Mouse (Mus musculus) heart, embryonic 13.5 days (tissue): ENCODE data around the gene Clec10a. TPM values are rescaled to one million over a fixed set of nuclear protein-coding genes. Genes with fewer than 3 reads are reported as not detected.
A peak's percentile ranks its signal among the peaks of the same experiment; 100 is the strongest.

Source experiments
- ATAC-seq: fragments of 200-750 bp; cut with Nextera tagmentation; 2 replicates; pipeline ENCODE4 v1.8.0; 2017; ENCODE audit warnings: moderate TSS enrichment; ENCODE audit not compliant: insufficient number of reproducible peaks, low FRiP score, low TSS enrichment; ENCODE audit errors: extremely low read depth
- H3K27ac ChIP-seq: fragments of 300-500 bp; sonication (generic); replicated peaks from 2 replicates; pipeline ENCODE4 v1.5.1; 2015; ENCODE audit warnings: moderate library complexity, mild to moderate bottlenecking, inconsistent platforms
- H3K27me3 ChIP-seq: fragments of 300-500 bp; sonication (generic); replicated peaks from 2 replicates; pipeline ENCODE4 v1.6.1; 2015; ENCODE audit warnings: mild to moderate bottlenecking, inconsistent platforms
- H3K36me3 ChIP-seq: fragments of 300-500 bp; sonication (generic); 2 replicates; pipeline ENCODE4 v1.6.1; 2015; ENCODE audit warnings: mild to moderate bottlenecking, inconsistent platforms
- H3K4me1 ChIP-seq: fragments of 300-500 bp; sonication (generic); 2 replicates; pipeline ENCODE4 v1.6.1; 2015; ENCODE audit warnings: inconsistent platforms
- H3K4me2 ChIP-seq: fragments of 300-500 bp; sonication (generic); 2 replicates; pipeline ENCODE4 v1.6.1; 2015; ENCODE audit warnings: inconsistent platforms, mild to moderate bottlenecking, moderate library complexity
- H3K4me3 ChIP-seq: fragments of 300-500 bp; sonication (generic); 2 replicates; pipeline ENCODE4 v1.5.1; 2015; ENCODE audit warnings: moderate library complexity, mild to moderate bottlenecking, inconsistent platforms
- H3K9ac ChIP-seq: fragments of 300-500 bp; sonication (generic); 2 replicates; pipeline ENCODE4 v1.6.1; 2015; ENCODE audit warnings: inconsistent platforms, mild to moderate bottlenecking, moderate library complexity
- H3K9me3 ChIP-seq: fragments of 300-500 bp; sonication (generic); 2 replicates; pipeline ENCODE4 v1.6.1; 2016; ENCODE audit warnings: inconsistent platforms
- WGBS: fragments of 180-500 bp; shearing (Covaris S2); methylation state at CpG from one replicate; pipeline ENCODE4 v1.1.7; 2015; ENCODE audit warnings: mixed read lengths; 5-methylcytosine and 5-hydroxymethylcytosine counted together
- polyA plus RNA-seq: library from polyadenylated mRNA; unstranded; fragments of >200 nt; fragmentation: Nextera tagmentation; extraction: Ambion mirVana; gene quantifications from 2 replicates; pipeline ENCODE4 v1.2.1, GENCODE M21; 2015

Clec10a gene
- polyA plus RNA-seq, 1 experiment from 2014 or later = 0.43 TPM

- Histone ChIP-seq H3K27me3 (peaks cover 31% of the 10 kb centered on the region), H3K36me3 (no peaks in the 10 kb centered on the region), H3K27ac (no peak overlapping the region), H3K4me1 (0 out of 2 replicates have a peak, but pooled peaks cover 7% of the 10 kb centered on the region), H3K9ac (no peak overlapping the region), H3K9me3 (no peaks in the 10 kb centered on the region), H3K4me3 (no peak overlapping the region), H3K4me2 (no peak overlapping the region)
- WGBS = 56% methylated on average over 2 of the region's 2 CpGs
- no peak for ATAC-seq
Measured at GRCm38 (mm10) chr11:70206801-70207200, 50.8 kb downstream of the Clec10a start.

GRCm38 (mm10) chr11:70207283-70207682 lies 51.3 kb downstream of the Clec10a start:
- no peaks in the 10 kb centered on the region for H3K36me3 ChIP-seq
- H3K9ac ChIP-seq = no peak overlapping the region
- WGBS = 56% methylated on average over 7 of the region's 7 CpGs
- no peaks in the 10 kb centered on the region for H3K9me3 ChIP-seq
- H3K27me3 ChIP-seq = peaks cover 35% of the 10 kb centered on the region
- H3K27ac ChIP-seq = no peak overlapping the region
- no peak overlapping the region for H3K4me3 ChIP-seq
- 0 out of 2 replicates have a peak, but pooled peaks cover 7% of the 10 kb centered on the region for H3K4me1 ChIP-seq
- no peak for ATAC-seq
- no peak overlapping the region for H3K4me2 ChIP-seq

DNA sequence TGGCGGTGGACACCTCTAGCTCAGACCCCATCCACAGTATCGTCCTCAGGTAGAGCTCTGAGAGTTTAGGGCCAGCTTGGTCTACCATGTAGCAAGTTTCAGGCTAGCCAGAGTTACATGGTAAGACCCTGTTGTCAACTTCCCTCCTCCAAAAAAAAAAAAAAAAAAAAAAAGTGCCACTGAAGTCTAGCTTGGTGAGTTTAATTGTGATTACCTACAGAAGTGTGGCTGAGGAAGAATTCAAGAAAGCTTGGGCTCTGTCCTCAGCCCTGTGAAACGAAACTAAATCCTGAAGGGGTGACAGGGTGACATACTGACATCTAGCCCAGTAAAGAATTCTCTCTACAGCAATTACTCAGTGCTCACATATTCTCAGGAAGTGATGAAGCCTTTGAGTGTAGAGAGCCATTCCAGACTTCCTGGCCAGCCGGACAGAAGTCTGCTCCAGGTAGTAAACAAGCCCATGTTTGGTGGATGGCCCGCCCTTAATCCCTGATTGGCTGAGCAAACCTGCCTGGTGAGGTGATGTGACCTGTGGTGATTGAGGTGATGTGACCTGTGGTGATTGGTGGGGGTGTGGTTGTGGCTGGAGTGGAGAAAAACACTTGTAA lies 52.9 kb downstream of the Clec10a start:
- Histone ChIP-seq H3K9me3 (no peaks in the 10 kb centered on the region), H3K9ac (no peak overlapping the region), H3K4me2 (no peak overlapping the region), H3K27ac (no peak overlapping the region), H3K4me1 (peaks cover 10% of the 10 kb centered on the region), H3K27me3 (peaks cover 37% of the 10 kb centered on the region), H3K4me3 (no peak overlapping the region), H3K36me3 (no peaks in the 10 kb centered on the region)
- no peak for ATAC-seq
- WGBS = 58% methylated on average over 5 of the region's 5 CpGs

DNA sequence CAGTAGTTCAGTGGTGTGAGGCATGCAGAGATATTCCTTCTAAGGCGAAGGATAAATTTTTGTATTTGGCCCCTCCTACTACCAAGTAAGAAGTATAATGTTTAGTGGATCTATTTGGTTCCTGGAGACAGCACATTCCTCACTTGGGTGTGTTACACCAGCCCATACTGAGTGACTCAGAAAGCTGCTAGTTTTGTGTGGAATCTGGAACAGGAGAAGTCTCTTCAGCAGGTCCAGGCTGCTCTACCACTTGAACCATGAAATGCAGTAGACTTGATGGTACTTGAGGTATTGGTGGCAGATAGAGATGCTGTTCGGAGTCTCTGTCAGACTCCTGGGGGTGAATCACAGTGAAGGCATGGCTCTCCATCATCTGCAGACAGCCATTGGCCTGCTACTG lies 54.7 kb downstream of the Clec10a start:
- 70% methylated on average over 2 of the region's 2 CpGs for WGBS
- Histone ChIP-seq H3K36me3 (no peaks in the 10 kb centered on the region), H3K4me2 (no peak overlapping the region), H3K27ac (no peak overlapping the region), H3K27me3 (peaks cover 51% of the 10 kb centered on the region), H3K4me3 (no peak overlapping the region), H3K4me1 (peaks cover 27% of the 10 kb centered on the region), H3K9me3 (no peaks in the 10 kb centered on the region), H3K9ac (no peak overlapping the region)
- no peak for ATAC-seq

GRCm38 (mm10) chr11:70211972-70212371 lies 56.0 kb downstream of the Clec10a start:
- Histone ChIP-seq H3K4me2 (no peak overlapping the region), H3K4me3 (no peak overlapping the region), H3K9me3 (no peaks in the 10 kb centered on the region), H3K36me3 (peaks cover under 1% of the 10 kb centered on the region; the same call in 1 of the 2 replicates), H3K4me1 (peaks cover 24% of the 10 kb centered on the region), H3K27me3 (peaks cover 64% of the 10 kb centered on the region), H3K9ac (no peak overlapping the region), H3K27ac (no peak overlapping the region)
- ATAC-seq = no peak; the same call in 1 of the 2 replicates
- 71% methylated on average over 6 of the region's 6 CpGs for WGBS

DNA sequence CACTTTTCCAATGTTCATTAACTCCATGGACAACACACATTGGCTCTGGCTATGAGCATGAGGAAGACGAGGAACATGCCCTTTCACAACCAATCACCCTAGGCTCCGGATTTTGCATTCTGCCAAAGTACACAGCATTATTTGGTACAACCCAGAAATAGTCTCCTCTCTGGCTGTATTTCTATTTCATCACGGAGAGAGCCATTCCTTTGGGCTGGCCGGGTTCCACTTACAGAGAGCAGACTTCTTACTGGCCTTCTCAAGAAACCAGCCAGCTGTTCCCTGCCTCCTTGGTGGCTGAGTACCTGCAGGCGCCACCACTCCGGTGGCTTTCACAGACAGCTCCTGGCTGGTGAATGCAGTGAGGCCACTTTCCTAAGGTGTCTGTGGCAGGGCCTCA lies 56.4 kb downstream of the Clec10a start, which contains the start of gene Slc16a11:
Gene Slc16a11 (plus strand): TSS at position 330 of the 400 bp plus-strand sequence.
- peaks cover 4% of the 10 kb centered on the region for H3K36me3 ChIP-seq
- no peak for ATAC-seq
- H3K4me3 ChIP-seq = peak within 1 kb of the TSS; percentile 46; the same call in 1 of the 2 replicates
- no peaks in the 10 kb centered on the region for H3K9me3 ChIP-seq
- H3K4me1 ChIP-seq = peaks cover 22% of the 10 kb centered on the region
- 54% methylated on average over 6 of the region's 6 CpGs for WGBS
- H3K4me2 ChIP-seq = peak within 1 kb of the TSS; percentile 68; the same call in 1 of the 2 replicates
- peaks cover 68% of the 10 kb centered on the region for H3K27me3 ChIP-seq
- no peak within 1 kb of the TSS for H3K27ac ChIP-seq
- H3K9ac ChIP-seq = no peak within 1 kb of the TSS

- H3K4me2 ChIP-seq = no peak overlapping the region
- H3K4me3 ChIP-seq = no peak overlapping the region
- H3K9ac ChIP-seq = no peak overlapping the region
- ATAC-seq = no peak
- H3K4me1 ChIP-seq = peaks cover 20% of the 10 kb centered on the region
- WGBS = 12% methylated on average over 9 of the region's 9 CpGs
- H3K36me3 ChIP-seq = peaks cover 9% of the 10 kb centered on the region
- H3K27me3 ChIP-seq = peaks cover 73% of the 10 kb centered on the region
- H3K9me3 ChIP-seq = no peaks in the 10 kb centered on the region
- no peak overlapping the region for H3K27ac ChIP-seq
Measured at GRCm38 (mm10) chr11:70212896-70213295, 56.9 kb downstream of the Clec10a start.

DNA sequence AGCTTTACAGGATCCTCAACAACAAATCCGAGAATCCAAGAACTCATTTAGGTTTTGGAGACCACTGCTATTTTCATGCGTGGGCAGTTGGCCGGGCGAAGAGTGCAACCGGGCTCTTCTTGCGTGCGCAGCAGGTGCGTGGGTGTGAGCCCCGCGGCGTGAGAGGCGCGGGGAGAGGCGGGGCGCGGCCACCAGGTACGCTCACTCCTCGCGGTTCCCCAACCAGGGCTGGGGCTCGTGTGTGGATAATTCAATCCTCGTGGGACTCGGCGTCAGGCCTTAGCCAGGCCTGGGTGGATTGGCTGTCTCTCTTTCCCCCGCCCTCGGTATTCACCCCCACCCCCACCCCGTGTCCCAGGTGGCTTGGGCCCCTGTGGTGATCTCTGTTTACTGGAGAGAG lies 57.7 kb downstream of the Clec10a start:
- ATAC-seq = no peak
- H3K4me3 ChIP-seq = peak overlapping the region; percentile 46
- no peak overlapping the region for H3K27ac ChIP-seq
- no peaks in the 10 kb centered on the region for H3K9me3 ChIP-seq
- 7% methylated on average over 26 of the region's 26 CpGs for WGBS
- H3K27me3 ChIP-seq = peaks cover 79% of the 10 kb centered on the region
- peak overlapping the region; percentile 68 for H3K4me2 ChIP-seq
- peaks cover 24% of the 10 kb centered on the region for H3K4me1 ChIP-seq
- H3K9ac ChIP-seq = peak overlapping the region; percentile 48
- peaks cover 10% of the 10 kb centered on the region for H3K36me3 ChIP-seq

DNA sequence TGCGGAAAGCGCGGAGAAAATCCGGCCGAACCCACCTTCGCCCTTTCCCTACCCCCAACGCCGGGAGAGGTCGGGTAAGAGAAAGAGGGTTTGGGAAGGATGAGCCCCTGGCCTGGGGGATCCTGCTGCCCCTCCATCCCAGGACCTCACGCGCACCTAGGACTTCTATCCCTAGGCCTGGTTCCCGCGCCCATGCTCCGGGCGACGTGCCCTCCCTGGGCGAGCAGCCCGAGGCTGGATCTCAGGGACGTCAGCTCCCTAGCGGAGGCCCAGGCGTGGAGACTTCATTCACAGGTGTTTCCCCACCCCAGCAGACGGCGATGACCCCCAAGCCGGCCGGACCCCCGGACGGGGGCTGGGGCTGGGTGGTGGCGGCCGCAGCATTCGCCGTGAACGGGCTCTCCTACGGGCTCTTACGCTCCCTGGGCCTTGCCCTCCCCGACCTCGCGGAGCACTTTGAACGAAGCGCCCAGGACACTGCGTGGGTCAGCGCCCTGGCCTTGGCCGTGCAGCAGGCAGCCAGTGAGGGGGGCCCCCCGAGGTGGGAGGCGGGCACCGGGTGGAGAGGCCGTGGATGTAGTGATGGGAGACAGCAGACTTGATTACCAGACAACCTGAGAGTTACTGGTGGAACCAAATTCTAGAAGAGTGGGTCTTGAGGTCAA lies 58.3 kb downstream of the Clec10a start:
- H3K9ac ChIP-seq = peak overlapping the region; percentile 48
- H3K36me3 ChIP-seq = peaks cover 10% of the 10 kb centered on the region
- peak overlapping the region; percentile 68 for H3K4me2 ChIP-seq
- peaks cover 28% of the 10 kb centered on the region for H3K4me1 ChIP-seq
- peaks cover 85% of the 10 kb centered on the region for H3K27me3 ChIP-seq
- H3K27ac ChIP-seq = no peak overlapping the region
- whole genome bisulfite sequencing = 2% methylated on average over 46 of the region's 46 CpGs
- ATAC-seq = no peak
- peak overlapping the region; percentile 46 for H3K4me3 ChIP-seq
- H3K9me3 ChIP-seq = no peaks in the 10 kb centered on the region

DNA sequence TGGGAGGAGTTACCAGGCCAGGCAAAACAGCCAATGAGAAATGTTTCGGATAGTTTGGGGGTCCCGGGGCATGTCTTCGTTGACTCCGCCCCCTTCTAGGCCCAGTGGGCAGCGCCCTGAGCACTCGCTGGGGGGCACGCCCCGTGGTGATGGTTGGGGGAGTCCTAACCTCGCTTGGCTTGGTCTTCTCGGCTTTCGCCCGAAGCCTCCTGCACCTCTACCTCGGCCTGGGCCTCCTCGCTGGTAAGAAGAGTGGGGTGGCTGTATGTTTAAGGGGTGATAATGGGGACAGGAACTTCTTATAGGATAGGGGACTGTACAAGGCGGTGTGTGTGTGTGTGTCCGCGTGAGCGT lies 58.8 kb downstream of the Clec10a start:
- peaks cover 32% of the 10 kb centered on the region for H3K4me1 ChIP-seq
- WGBS = 5% methylated on average over 18 of the region's 18 CpGs
- no peak overlapping the region for H3K27ac ChIP-seq
- H3K9ac ChIP-seq = no peak overlapping the region
- H3K27me3 ChIP-seq = peaks cover 85% of the 10 kb centered on the region
- ATAC-seq = no peak
- H3K4me3 ChIP-seq = peak overlapping the region; percentile 46
- no peaks in the 10 kb centered on the region for H3K9me3 ChIP-seq
- H3K4me2 ChIP-seq = peak overlapping the region; percentile 68
- H3K36me3 ChIP-seq = peaks cover 10% of the 10 kb centered on the region

GRCm38 (mm10) chr11:70215301-70215700 lies 59.3 kb downstream of the Clec10a start:
- Histone ChIP-seq H3K27me3 (peaks cover 85% of the 10 kb centered on the region), H3K9ac (no peak overlapping the region), H3K4me1 (peaks cover 37% of the 10 kb centered on the region), H3K4me3 (0 out of 2 replicates have a peak overlapping the region, but pooled peaks have one; percentile 46), H3K36me3 (peaks cover 10% of the 10 kb centered on the region), H3K4me2 (no peak overlapping the region), H3K9me3 (no peaks in the 10 kb centered on the region), H3K27ac (no peak overlapping the region)
- ATAC-seq = no peak
- WGBS = 11% methylated on average over 22 of the region's 22 CpGs

DNA sequence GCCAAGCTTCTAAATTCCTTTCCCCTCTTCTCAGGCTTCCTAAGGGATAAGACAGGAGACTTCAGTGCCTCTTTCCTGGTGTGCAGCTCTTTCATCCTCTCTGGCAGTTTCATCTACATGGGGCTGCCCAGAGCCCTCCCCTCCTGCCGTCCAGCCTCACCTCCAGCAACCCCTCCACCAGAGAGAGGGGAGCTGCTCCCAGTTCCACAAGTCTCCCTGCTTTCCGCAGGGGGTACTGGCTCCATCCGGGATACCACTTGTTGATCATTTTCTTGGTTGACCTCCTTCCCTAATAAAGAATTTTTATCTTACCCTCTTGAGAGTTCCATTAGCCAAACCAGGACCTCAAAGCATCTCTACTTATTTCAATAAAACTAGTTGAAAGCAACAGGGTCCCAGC lies 60.1 kb downstream of the Clec10a start:
- Histone ChIP-seq H3K4me3 (no peak overlapping the region), H3K9ac (no peak overlapping the region), H3K27me3 (peaks cover 78% of the 10 kb centered on the region), H3K9me3 (no peaks in the 10 kb centered on the region), H3K27ac (no peak overlapping the region), H3K4me1 (peaks cover 37% of the 10 kb centered on the region), H3K4me2 (no peak overlapping the region), H3K36me3 (peaks cover 10% of the 10 kb centered on the region)
- 53% methylated on average over 3 of the region's 3 CpGs for WGBS
- ATAC-seq = no peak
